Mouse (Mus musculus): ENCODE measurements around the gene 4930469K13Rik.
A peak's percentile ranks its signal among the peaks of the same experiment; 100 is the strongest.

Gene 4930469K13Rik

DNA sequence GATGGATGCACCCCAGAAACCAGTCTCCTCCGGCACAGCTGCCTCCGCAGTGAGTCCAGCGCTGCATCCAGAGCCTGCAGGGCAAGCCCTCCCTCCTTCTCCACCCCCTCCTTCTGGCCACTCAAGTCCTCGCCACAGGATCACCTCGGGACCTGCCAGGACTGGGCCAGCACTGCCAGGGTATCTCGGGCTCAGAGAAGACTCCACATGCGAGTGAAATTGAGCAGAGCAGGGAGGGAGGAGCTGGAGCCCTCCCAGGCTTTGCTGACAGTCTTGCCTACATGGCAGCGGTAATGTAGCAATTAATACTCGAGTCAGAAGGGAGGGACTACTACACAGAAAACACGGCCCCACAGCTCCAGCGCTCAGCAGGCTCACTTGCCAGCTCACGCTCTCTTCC is 105.4 kb downstream of the 4930469K13Rik start, which contains the start of gene Kcnip1:
TSS of gene Kcnip1 (minus strand) at position 215 of the 400 bp plus-strand sequence.
- no peak for DNase-seq (ENCODE audit: low read depth, low spot score)

DNA sequence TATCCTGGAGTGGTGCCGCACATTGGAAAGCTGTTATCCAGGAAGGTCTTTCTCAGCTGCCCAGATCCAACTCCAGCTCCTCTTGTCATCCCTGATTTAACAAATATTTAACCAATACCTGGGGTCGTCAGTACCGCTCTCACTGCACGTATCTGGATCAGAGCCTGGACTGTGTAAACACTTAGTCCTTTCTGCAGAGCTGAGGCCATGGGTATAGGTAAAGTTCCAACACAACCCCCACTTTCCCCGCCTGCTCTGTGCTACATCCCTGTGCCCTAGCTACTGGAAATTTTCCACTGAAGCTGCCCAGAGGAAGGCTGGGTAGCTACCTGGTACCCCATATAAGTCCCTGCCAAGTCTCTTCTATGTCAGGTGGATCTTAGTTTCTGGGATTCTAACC is 108.4 kb downstream of the 4930469K13Rik start:
- DNase-seq (ENCODE audit: low read depth, low spot score) = no peak

DNA sequence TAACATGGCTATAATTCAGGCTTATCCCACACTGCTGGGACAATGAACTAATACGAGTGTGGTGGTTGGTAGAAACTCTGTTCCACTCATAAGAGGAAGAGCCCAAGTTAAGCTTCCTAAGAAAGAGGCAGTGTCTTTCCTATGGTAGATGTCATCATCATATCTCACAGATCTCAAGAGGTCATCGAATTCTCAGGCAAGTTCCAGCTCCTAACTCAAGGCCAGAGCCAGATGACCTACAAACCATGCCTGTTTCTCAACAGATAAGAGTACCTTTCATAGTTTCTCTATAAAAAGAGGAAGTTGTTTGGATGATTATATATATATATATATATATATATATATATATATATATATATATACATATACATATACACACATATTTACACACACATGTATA is 111.8 kb downstream of the 4930469K13Rik start:
- DNase-seq (ENCODE audit: low read depth, low spot score) = no peak

DNA sequence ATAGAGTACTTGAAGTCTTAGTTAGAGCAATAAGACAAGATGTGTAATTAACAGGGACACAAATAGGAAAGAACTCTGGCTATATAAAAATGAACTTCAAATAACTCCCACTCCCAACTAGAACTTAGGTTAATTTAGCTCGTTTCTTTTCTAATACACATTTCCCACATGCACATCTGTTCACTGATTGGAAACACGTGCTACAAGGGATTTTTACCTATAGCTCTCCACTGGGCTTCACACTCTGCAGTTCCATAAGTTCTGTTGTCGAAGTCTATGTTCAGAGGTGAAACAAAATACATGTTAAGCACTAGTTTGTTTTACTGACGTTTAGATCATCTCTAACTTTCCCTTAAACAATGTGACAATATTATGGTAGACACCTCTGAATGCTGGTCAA is 118.2 kb downstream of the 4930469K13Rik start:
- peak; percentile 54 for DNase-seq (ENCODE audit: low read depth, low spot score)

DNA sequence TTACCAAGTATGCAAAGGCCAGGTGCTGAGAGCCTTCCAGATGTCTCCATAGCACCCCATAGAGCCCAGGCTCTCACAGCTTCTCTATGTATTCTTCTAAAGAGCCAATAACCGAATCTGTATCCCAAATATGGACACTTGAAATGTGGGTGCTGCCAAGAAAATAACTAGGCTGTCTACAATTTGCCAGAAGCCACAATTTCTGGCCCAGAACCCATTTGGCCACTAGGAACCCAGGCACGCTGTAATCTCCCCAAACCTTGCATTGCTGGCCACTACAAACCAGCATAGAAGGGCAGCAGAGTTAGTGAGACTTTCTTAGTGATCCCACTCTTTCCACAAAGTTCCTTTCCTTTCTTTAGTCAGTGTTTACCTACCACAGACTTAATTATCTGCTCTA is 123.2 kb downstream of the 4930469K13Rik start:
- DNase-seq (ENCODE audit: low read depth, low spot score) = no peak

DNA sequence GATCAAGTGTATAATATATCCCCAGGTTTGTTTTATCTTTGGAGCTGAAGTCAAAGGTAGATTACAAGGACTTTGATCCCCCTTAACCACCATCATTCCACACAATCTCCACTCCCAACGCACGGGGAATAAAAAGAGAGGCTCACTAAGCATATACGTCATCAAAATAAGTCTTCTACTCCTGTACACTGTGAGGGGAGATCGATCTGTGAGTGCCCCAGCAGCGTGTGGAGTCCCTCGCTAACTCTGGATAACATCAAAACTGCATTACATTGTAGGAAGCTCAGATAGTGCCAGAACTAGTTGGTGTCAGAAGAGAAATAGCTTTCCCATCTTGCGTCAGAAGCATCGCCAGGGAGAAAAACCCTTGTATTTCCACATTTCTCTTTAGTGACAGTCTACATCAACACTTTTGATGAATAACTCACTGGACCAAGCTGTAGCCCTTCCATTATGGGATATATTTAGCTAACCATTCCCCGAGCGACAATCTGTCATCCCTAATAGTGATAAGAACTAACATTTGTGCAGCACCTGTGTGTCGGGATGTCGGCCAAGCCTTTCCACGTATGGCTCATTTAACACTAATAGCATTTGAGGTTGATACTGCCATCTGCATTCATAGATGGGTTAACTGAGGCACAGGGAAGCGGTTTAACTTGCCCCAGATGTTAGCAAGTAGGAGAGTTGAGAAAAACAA is 123.9 kb downstream of the 4930469K13Rik start:
- DNase-seq (ENCODE audit: low read depth, low spot score) = no peak

DNA sequence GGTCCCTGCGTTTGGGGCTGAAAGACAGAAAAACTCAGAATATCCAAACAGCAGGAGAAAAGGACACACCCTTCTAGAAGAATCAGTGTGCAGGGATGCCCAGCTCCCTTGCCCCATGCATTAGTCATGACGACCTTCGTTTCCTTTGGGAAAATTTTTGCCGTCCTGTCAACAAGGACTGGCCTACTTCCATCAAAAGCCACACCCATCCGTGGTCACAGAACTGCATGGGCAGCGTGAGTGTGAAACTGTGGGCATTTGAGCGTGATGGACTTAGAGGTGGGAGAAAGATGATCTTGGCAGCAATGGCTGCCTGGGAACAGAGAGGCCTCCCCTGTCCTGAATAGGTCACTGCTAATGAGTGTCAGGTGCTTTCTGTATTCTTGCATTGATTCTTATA is 126.2 kb downstream of the 4930469K13Rik start:
- no peak for DNase-seq (ENCODE audit: low read depth, low spot score)

DNA sequence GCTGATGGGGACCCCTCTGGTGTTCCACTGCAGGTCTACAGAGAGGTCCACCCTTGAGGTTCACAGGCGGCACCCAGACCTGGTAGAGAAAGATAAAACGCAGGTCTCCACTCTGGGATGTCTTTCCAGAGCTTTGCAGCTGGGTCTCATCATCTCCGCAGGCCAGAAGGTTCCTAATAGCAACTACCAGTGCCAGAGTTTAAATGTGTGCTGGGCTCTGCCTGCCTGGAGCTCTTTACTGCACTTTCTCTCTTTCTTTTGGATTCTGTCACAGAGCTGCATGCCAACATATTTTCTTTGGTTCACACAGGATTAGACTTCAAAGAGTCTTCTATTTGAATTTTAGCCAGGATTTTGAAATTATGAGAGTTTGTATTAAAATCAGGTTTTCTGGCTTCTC is 129.2 kb downstream of the 4930469K13Rik start:
- no peak for DNase-seq (ENCODE audit: low read depth, low spot score)

DNA sequence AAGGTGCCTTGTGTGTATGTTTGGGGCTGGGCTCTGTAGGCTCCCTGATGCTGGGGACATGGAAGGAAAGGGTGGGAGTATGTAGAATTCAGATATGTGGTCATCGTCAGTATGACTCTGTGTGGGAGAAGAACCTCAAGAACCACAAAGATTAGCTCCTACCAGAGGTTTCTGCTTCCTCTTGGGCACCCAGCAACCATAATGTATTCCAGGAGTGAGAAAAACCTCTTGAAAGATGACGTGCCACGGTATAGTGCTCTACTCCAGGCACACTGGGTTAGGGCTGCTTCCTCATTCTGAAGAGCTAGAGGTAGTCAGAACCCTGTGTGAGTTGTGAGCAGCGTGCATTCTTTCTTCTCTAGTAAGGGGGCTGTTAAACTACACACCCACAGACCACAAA is 130.6 kb downstream of the 4930469K13Rik start:
- DNase-seq (ENCODE audit: low read depth, low spot score) = no peak

DNA sequence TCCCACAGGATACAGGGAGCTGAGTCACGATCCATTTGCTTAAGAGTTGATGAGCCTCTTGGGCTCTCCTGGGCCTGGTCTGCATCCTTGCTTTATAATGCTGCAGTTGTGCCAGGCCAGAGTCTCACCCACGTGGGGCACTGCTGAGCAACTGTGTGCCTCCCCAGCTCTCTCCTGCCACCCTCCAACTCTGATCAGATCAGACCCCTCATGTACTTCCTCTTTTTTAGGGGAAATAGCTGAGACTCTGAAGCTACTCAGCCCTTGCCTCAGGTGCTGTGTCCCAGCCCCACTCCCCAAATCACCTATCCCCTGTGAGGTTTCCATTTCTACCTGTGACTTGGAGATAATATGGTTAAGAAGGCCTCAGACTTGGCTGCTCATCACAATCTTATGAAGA is 133.0 kb downstream of the 4930469K13Rik start:
- no peak for DNase-seq (ENCODE audit: low read depth, low spot score)

DNA sequence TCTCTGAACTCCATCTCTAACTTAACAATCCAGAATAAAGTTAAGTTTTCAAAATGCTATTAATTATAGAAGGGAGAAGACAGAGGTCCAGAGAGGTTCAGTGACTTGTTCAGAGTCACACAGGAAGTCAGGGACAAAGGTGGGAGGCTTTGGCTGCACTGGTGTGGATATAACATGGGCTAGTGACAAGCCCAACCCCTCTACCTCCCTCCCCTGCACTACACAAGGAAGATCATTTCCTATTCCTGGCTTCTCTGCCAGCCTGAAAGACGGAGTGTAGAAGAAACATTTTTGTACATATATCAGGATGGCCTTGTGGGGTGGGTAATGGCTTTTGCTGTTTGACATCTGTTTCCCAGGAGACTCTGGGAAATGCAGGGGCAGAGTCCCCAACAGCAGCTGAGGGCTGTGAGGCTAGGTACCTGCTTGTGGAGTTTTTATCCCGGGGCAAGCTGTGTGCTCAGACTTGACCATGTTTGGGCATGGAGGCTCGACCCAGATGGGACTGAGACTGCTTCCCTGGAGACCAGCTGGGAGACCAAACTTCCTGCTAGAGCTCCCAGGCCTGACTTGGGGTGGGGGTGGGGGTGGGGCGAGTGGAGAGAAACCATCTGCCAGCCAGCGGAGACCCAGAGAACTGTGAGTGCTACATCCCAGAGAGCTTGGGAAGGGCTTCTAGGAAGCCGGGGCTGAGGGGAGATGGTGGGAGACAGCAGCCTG is 135.5 kb downstream of the 4930469K13Rik start, which contains the start of gene Kcnmb1:
TSS of gene Kcnmb1 (plus strand) at position 326 of the 720 bp plus-strand sequence.
- peak; percentile 38 for DNase-seq (ENCODE audit: low read depth, low spot score)

DNA sequence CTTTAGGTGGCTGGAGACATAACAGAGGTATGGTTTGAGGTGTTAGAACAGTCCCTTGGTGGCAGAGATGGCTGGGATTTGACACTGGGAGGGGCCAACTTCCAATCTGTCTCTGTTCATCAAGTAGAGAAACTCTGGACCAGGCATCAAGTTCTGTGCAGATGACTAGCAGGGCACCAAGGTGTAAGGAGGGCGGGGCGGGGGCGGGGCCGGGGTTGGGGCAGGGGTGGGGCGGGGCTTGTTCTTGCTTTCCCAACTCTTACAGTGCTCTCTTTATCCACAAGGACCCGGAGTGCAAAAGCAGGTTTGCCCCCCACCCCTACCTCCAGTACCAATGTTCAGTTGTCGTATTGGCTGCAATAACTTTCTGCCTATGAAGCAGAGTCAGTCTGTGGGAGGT is 136.2 kb downstream of the 4930469K13Rik start:
- no peak for DNase-seq (ENCODE audit: low read depth, low spot score)

DNA sequence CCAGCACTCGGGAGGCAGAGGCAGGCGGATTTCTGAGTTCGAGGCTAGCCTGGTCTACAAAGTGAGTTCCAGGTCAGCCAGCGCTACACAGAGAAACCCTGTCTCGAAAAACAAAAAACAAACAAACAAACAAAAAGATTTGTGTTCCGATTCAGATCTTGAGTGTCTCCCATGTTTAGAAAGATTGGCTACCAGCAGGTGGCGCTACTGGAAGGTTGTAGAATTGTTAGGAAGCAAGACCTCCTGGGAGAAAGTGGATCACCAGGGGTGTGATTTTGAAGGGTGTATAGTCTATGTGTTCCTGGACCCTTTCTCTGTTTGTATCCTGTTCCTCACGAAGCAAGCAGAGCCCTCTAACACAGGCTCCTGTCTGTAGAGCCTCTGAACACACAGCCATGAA is 139.6 kb downstream of the 4930469K13Rik start:
- no peak for DNase-seq (ENCODE audit: low read depth, low spot score)

DNA sequence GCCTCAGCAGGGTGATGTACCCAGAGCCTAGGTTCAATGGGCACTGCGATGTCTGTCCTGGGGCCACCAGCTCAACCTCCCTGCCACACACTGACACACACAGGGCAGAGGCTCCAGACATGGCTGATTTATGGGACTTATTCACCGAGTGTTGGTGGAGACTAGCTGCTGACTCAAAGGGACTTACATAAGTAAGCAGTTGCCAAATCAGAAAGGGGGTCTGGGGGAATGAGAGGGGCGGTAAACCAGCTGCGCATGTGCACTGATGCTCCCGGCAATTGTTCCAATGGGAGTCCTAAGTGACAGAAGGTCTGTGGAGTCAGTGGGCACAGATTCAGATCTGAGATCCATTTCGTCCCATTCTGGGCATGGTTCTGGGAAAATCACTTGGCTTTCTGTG is 140.8 kb downstream of the 4930469K13Rik start:
- DNase-seq (ENCODE audit: low read depth, low spot score) = no peak

DNA sequence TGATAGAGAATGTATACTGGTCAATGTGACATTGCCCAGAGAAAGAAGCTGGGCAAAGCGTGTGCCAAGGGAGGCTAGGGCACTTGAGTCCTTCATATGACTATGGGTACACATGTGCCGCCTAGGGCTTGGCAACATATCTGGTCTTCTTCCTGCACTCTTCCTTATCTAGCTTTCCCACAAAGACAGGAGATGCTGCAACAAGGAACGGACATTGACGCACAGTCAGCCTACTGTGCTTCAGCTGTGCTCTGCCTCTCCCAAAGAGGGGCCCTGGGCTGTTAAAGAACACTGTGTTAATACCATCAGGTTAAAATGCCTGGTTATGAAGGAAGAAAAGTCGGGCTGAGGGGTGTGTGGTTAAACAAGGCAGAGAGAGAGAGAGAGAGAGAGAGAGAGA is 141.7 kb downstream of the 4930469K13Rik start:
- no peak for DNase-seq (ENCODE audit: low read depth, low spot score)

DNA sequence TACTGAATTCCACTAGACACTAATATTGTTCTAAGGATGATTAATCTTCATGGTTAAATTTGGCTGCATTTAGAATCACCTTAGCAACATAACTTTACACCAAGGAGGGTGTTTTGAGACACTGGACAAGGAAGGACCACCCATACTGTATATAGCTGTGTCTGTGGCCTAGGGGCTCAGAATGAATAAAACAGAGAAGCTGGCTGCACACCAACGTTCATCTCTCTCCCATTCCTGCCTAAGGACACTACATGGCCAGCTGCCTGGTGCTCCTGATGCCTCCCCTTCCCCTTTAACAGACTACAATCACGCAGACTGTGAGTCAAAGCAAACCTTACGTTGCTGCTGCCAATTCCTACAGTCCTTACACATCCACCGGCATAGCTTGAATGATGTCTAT is 142.4 kb downstream of the 4930469K13Rik start:
- no peak for DNase-seq (ENCODE audit: low read depth, low spot score)

DNA sequence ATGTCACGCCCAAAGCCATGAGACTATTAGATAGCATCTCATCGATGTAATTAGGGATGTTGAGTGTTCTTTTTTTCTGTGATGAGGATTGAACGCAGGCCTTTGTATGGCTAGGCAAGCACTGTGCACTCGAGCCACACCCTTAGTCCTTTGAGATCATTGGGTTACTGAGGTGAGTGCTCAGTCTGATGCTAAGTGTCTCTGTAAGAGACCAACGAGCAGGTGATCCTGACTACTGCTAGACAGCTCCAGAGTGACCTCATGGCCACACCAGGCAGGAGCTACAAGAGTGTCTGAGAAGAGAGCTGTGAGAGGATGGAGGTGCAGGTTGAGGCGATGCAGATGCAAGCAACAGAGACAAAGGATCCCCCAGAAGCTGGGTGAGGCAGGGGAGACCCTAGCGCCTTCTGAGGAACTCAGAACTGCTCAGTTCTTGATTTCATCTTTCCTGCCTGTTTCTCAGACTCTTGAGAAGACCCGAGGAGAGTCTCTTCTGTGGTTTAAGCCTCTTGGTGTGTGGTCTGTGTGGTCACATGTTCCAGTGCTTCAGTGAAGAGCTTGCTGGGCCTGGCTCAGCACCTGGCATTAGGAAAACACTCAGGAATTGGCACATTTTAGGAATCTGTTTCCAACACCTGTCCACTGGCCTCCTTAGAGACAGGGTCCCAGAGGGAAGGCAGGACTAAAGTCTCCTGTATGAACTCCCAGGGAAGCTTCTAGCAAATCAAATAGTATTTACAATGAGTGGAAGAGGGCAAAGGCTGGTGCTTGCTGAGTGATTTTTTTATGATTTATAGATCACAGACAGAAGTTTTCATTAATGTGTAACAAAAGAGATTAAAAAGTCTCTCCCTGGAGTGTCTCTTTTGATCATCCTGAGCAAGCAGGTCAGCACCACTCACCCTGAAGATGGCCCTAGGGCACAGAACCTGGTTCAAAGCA is 146.4 kb downstream of the 4930469K13Rik start:
- DNase-seq (ENCODE audit: low read depth, low spot score) = no peak

DNA sequence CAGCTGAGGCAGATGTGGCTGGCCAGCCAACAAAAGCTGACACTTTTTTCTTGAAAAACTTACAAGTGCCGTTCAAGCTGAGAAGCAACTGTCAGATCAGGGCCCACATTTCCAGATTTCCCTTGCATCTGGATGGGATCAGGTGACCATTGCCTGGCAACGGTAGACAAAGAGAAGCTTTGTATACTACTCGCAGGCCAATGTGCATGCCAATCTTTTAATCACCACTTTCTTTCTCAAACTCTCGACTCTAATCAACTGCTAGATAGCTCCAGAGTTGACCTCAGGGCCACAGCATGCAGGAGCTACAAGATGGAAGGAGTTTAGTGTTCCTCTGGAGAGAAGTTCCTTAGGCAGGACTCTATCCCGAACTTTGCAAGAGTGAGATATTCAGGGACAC is 147.2 kb downstream of the 4930469K13Rik start:
- peak; percentile 38 for DNase-seq (ENCODE audit: low read depth, low spot score)

DNA sequence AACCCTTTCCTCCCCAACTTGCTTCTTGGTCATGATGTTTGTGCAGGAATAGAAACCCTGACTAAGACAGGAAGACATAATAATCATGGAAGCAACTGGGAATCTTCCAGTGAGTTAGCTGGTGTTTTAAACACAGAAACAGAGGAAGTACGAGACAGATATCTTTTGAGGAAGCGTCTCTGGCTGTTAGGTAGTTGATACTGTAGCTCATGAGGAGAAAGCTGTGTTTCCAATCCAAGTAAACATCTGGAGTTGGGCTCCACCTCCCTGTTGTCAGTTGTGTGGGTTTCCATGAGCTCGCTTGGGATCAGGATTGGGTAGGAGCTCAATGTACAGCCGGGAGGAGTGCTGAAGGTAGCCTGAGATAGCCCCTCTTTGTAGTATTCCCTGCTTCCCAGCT is 151.9 kb downstream of the 4930469K13Rik start:
- no peak for DNase-seq (ENCODE audit: low read depth, low spot score)

DNA sequence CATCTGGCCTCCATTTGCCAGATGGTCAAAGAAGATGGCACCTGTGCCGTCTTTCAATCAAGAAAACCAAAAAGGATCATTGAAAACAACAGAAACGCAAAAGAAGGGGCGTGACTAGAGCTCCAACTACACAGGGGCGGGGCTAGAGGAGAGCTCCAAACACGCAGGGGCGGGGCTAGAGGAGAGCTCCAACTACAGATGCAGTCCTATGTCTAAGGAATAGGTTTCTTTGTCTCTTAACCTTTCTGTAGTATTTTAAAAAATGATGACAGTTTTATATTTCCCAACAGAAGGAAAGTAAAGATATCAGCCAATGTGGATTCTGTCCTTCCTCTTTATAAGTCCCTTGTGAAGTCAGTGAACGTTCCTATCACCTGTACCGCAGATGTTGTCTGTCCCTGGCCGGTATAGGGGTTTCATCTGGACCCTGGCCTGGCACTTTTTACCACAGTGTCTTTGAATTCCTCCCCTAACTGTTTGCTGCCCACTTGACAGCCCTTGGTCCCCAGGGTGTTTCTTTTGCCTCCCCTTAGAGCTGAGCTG is 153.5 kb downstream of the 4930469K13Rik start:
- no peak for DNase-seq (ENCODE audit: low read depth, low spot score)

DNA sequence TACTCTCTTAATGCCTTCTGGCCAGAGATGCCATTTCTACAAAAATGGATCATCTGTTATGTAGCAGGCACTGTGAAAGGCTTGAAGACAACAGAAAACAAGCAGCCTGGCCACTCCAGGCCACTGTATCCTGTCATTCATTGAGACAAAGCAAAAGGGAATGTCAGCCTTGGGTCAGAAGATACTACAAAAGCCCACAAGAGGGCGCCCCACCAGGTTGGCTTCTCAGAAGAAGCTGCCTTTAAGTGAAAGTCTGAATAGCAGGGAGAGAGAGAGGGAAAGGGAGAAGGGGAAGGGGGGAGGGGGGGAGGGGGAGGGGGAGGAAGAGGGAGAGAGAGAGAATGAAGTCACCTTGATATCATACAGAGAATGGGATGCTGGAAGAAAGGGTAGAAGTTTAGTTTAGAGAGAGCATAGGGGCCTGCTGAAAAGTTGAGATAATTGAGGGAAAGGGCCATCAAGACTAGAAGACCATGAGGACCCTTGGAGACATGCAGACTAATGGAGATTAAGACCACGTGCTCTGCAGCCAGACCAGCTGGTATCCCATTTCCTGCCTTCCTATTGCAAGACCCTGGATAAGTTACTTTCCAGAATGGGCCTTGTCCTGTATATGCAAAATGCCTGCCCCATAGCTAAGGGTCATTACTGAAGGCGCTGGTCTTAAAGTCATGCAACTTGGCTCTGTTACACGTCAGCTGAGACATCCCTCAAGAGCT is 154.1 kb downstream of the 4930469K13Rik start:
- DNase-seq (ENCODE audit: low read depth, low spot score) = no peak
